Mouse (Mus musculus): Measurements from ENCODE around the gene Tmem30b. TPM values are rescaled to one million over a fixed set of nuclear protein-coding genes. Genes with fewer than 3 reads are reported as not detected.

Gene Tmem30b
- polyA plus RNA-seq, 1 experiment from 2014 or later, result 0.27 TPM

GRCm38 (mm10) chr12:73495172-73495571 is 51.0 kb downstream of the Tmem30b start:
- H3K36me3 ChIP-seq (ENCODE audit: control insufficient read depth, insufficient read depth, low read length), result no peaks in the 10 kb centered on the region
- H3K27me3 ChIP-seq (ENCODE audit: control insufficient read depth, insufficient read depth, low read length), result no peaks in the 10 kb centered on the region
- WGBS, result 82% methylated on average over 10 of the region's 10 CpGs
- no peak overlapping the region for H3K4me2 ChIP-seq (ENCODE audit: low read length)
- H3K4me1 ChIP-seq (ENCODE audit: control insufficient read depth in 2 of 2, insufficient read depth in 2 of 2, low read length in 2 of 2), result no peaks in the 10 kb centered on the region
- no peak for ATAC-seq (ENCODE audit: insufficient number of reproducible peaks, insufficient read depth, low FRiP score, low read depth)
- H3K9me3 ChIP-seq (ENCODE audit: control insufficient read depth, low read length), result no peaks in the 10 kb centered on the region
- H3K27ac ChIP-seq (replicated peaks in 1 of 2; ENCODE audit: control insufficient read depth in 1 of 2, insufficient read depth in 1 of 2, low read depth in 2 of 2, low read length in 2 of 2), result no peak overlapping the region
- H3K4me3 ChIP-seq (ENCODE audit: control insufficient read depth in 1 of 2, insufficient read depth in 1 of 2, low read depth in 1 of 2, low read length in 2 of 2), result no peak overlapping the region
- H3K9ac ChIP-seq (ENCODE audit: low read length), result no peak overlapping the region

DNA sequence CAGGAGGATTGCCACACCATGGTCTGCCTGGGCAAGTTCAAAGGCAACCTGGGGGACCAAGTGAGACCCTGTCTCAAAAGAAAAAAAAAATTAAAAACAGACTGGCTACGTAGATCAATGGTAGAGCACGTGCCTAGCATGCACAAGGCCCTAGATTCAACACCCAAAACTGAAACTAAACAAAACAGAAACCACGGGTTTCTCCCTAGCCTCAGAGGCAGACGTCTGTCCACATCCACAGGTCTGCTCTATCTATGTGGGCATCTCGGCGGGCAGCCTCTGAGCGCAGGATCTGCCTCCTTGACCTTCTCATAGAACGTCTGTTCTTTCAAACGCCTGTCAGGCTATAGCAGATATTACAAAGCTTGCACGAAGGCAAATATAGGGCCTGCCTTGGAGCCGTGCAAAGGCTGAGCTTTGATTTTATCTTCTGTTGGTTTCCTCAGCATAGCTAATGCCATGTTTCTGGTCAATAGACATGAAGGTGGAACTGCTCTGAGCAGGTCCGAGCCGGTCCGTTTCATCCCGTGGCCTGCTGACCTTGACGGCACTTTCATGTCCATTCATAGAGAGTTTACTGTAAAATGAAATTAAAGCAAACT is 52.2 kb downstream of the Tmem30b start:
- Histone ChIP-seq H3K9me3 (ENCODE audit: control insufficient read depth, low read length) (0 out of 2 replicates have a peak, but pooled peaks cover 4% of the 10 kb centered on the region), H3K4me3 (ENCODE audit: control insufficient read depth in 1 of 2, insufficient read depth in 1 of 2, low read depth in 1 of 2, low read length in 2 of 2) (no peak overlapping the region), H3K36me3 (ENCODE audit: control insufficient read depth, insufficient read depth, low read length) (no peaks in the 10 kb centered on the region), H3K4me2 (ENCODE audit: low read length) (no peak overlapping the region), H3K27me3 (ENCODE audit: control insufficient read depth, insufficient read depth, low read length) (no peaks in the 10 kb centered on the region), H3K4me1 (ENCODE audit: control insufficient read depth in 2 of 2, insufficient read depth in 2 of 2, low read length in 2 of 2) (no peaks in the 10 kb centered on the region), H3K27ac (replicated peaks in 1 of 2; ENCODE audit: control insufficient read depth in 1 of 2, insufficient read depth in 1 of 2, low read depth in 2 of 2, low read length in 2 of 2) (no peak overlapping the region), H3K9ac (ENCODE audit: low read length) (no peak overlapping the region)
- whole genome bisulfite sequencing, result 83% methylated on average over 16 of the region's 16 CpGs
- ATAC-seq (ENCODE audit: insufficient number of reproducible peaks, insufficient read depth, low FRiP score, low read depth), result no peak

Other genes starting within 250 kb of the Tmem30b start
- gene Prkch, start 38.4 kb upstream of the Tmem30b start, polyA plus RNA-seq (2014; fragmentation: Nextera tagmentation; extraction: Ambion mirVana), result 14.3 and 16.5 TPM in 2 replicates

All from heart, embryonic 14.5 days (tissue).